Mouse (Mus musculus) kidney, adult 2 months (tissue): Measurements from ENCODE around the gene Atxn7l2. TPM values are rescaled to one million over a fixed set of nuclear protein-coding genes. Genes with fewer than 3 reads are reported as not detected.

Experiments used
- DNase-seq: peaks from one replicate; pipeline ENCODE4 v3.0.0; 2021
- H3K27ac ChIP-seq: fragments of 200-500 bp; 2 replicates; pipeline ENCODE4 v1.5.1; 2012; ENCODE audit warnings: low read depth, low read length, control low read depth, inconsistent platforms; ENCODE audit not compliant: insufficient read depth
- H3K27me3 ChIP-seq: fragments of 200-500 bp; replicated peaks from 2 replicates; pipeline ENCODE4 v1.6.1; 2012; ENCODE audit warnings: mild to moderate bottlenecking, moderate library complexity, low read length, inconsistent platforms; ENCODE audit not compliant: control insufficient read depth, insufficient read depth
- H3K36me3 ChIP-seq: fragments of 200-500 bp; 2 replicates; pipeline ENCODE4 v1.6.1; 2012; ENCODE audit warnings: mild to moderate bottlenecking, moderate library complexity, low read length, inconsistent platforms; ENCODE audit not compliant: control insufficient read depth, insufficient read depth
- H3K4me1 ChIP-seq: fragments of 200-500 bp; 2 replicates; pipeline ENCODE4 v1.6.1; 2011; ENCODE audit warnings: low read length; ENCODE audit not compliant: control insufficient read depth, insufficient read depth
- H3K4me3 ChIP-seq: fragments of 200-500 bp; 2 replicates; pipeline ENCODE4 v1.5.1; 2011; ENCODE audit warnings: mild to moderate bottlenecking, low read depth, low read length, control low read depth; ENCODE audit not compliant: insufficient read depth
- CTCF ChIP-seq: fragments of 200-500 bp; conservative IDR thresholded peaks from 2 replicates; pipeline ENCODE4 v1.5.1; 2011; ENCODE audit warnings: low read depth, mild to moderate bottlenecking, control low read depth, low read length, moderate library complexity, mixed read lengths; ENCODE audit not compliant: insufficient read depth, insufficient read length
- POLR2A ChIP-seq: fragments of 200-500 bp; IDR thresholded peaks from one replicate; pipeline ENCODE4 v1.6.1; 2011; ENCODE audit warnings: low read depth, low read length, control low read depth
- WGBS: fragments of 180-500 bp; shearing (Covaris S2); methylation state at CpG from one replicate; pipeline ENCODE4 v1.1.7; 2018; 5-methylcytosine and 5-hydroxymethylcytosine counted together
- polyA plus RNA-seq: library from polyadenylated mRNA; depleted of rRNA; stranded (reverse); fragments of >200 nt; gene quantifications from 2 replicates; pipeline ENCODE4 v1.2.3, GENCODE M21; 2012

The Atxn7l2 gene
- polyA plus RNA-seq, 1 experiment, result 23.1 TPM

GRCm38 (mm10) chr3:108214734-108215133 is 4.0 kb upstream of the Atxn7l2 start:
- peaks cover 1% of the 10 kb centered on the region; the same call in 1 of the 2 replicates for H3K4me1 ChIP-seq
- H3K4me3 ChIP-seq, result no peak overlapping the region
- H3K27me3 ChIP-seq, result no peaks in the 10 kb centered on the region
- H3K36me3 ChIP-seq, result no peaks in the 10 kb centered on the region
- TF ChIP-seq CTCF (no peak), POLR2A (no peak)
- 28% methylated on average over 5 of the region's 5 CpGs for WGBS
- no peak for DNase-seq
- H3K27ac ChIP-seq, result no peak overlapping the region

GRCm38 (mm10) chr3:108212406-108212805 is 1.7 kb upstream of the Atxn7l2 start:
- Histone ChIP-seq H3K27me3 (no peaks in the 10 kb centered on the region), H3K27ac (no peak overlapping the region), H3K4me3 (no peak overlapping the region), H3K36me3 (no peaks in the 10 kb centered on the region), H3K4me1 (peaks cover 6% of the 10 kb centered on the region; the same call in 1 of the 2 replicates)
- WGBS, result 66% methylated on average over 8 of the region's 8 CpGs
- no peak; the same call in 1 of the 2 replicates for TF ChIP-seq CTCF
- no peak for TF ChIP-seq POLR2A
- DNase-seq, result peak; percentile 78

GRCm38 (mm10) chr3:108211845-108212244 is 1.1 kb upstream of the Atxn7l2 start:
- no peak overlapping the region for H3K4me3 ChIP-seq
- peak; percentile 46 for DNase-seq
- no peaks in the 10 kb centered on the region for H3K36me3 ChIP-seq
- peaks cover 6% of the 10 kb centered on the region; the same call in 1 of the 2 replicates for H3K4me1 ChIP-seq
- H3K27ac ChIP-seq, result no peak overlapping the region
- H3K27me3 ChIP-seq, result no peaks in the 10 kb centered on the region
- WGBS, result 66% methylated on average over 6 of the region's 6 CpGs
- TF ChIP-seq CTCF (no peak), POLR2A (no peak)

- DNase-seq, result peak; percentile 97
- Histone ChIP-seq H3K4me3 (peak overlapping the region; percentile 71), H3K27me3 (no peaks in the 10 kb centered on the region), H3K36me3 (no peaks in the 10 kb centered on the region), H3K4me1 (peaks cover 6% of the 10 kb centered on the region; the same call in 1 of the 2 replicates), H3K27ac (peak overlapping the region; percentile 54)
- under 1% methylated on average over 72 of the region's 72 CpGs for WGBS
- TF ChIP-seq CTCF, result no peak
- TF ChIP-seq POLR2A, result peak; percentile 14
Measured at GRCm38 (mm10) chr3:108209946-108210770, 576 bp downstream of the Atxn7l2 start.

- H3K4me3 ChIP-seq, result peak overlapping the region; percentile 71
Measured at GRCm38 (mm10) chr3:108209536-108209935, 1.2 kb downstream of the Atxn7l2 start.

GRCm38 (mm10) chr3:108209001-108209400 is 1.7 kb downstream of the Atxn7l2 start:
- H3K4me3 ChIP-seq, result no peak overlapping the region
- peaks cover 6% of the 10 kb centered on the region; the same call in 1 of the 2 replicates for H3K4me1 ChIP-seq
- no peaks in the 10 kb centered on the region for H3K27me3 ChIP-seq
- DNase-seq, result no peak
- no peaks in the 10 kb centered on the region for H3K36me3 ChIP-seq
- 75% methylated on average over 3 of the region's 3 CpGs for WGBS
- TF ChIP-seq POLR2A, result no peak
- TF ChIP-seq CTCF, result no peak
- no peak overlapping the region for H3K27ac ChIP-seq

More at GRCm38 (mm10) chr3:108209536-108209935, 1.2 kb downstream of the Atxn7l2 start:
- no peak for DNase-seq
- TF ChIP-seq POLR2A (no peak), CTCF (no peak)
- Histone ChIP-seq H3K36me3 (no peaks in the 10 kb centered on the region), H3K4me1 (peaks cover 6% of the 10 kb centered on the region; the same call in 1 of the 2 replicates), H3K27ac (no peak overlapping the region), H3K27me3 (no peaks in the 10 kb centered on the region)
- 13% methylated on average over 8 of the region's 8 CpGs for WGBS

DNA sequence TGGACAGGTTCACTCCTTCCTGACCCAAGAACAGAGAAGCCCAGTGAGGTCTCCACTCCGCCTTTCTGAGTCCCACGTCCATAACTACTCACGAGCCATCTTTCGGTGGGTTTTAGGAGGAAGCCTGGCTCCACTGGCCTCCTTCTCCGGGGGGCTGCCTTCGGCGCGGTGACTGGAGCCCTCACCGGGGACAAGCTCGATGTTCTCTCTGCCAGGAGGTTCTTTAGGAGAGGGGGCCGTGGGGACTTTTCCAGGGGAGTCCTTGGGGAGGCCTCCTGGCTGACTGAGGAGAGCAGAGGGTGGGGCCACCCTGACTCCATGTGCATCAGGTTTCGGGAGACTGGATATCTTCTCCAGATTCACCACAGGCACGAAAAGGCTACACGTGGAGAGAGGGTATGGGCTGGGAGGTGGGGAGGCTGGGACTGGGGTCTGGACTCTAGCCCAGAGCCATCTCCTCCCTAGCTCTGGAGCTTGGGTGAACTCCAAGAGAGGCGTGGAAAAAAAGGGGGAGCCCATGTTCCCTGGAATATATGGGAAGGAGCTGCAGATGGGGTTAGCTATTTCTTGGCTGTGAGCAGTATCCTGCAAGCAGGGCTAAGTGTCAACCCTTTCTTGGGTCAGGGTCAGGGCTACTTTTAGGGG is 3.9 kb downstream of the Atxn7l2 start:
- TF ChIP-seq CTCF (no peak), POLR2A (no peak)
- Histone ChIP-seq H3K27me3 (no peaks in the 10 kb centered on the region), H3K4me3 (no peak overlapping the region), H3K36me3 (no peaks in the 10 kb centered on the region), H3K27ac (no peak overlapping the region), H3K4me1 (peaks cover 6% of the 10 kb centered on the region; the same call in 1 of the 2 replicates)
- DNase-seq, result no peak
- WGBS, result 84% methylated on average over 15 of the region's 15 CpGs
